9 mouse cellular contexts compared by ENCODE assay signal in the genomic region with DNA sequence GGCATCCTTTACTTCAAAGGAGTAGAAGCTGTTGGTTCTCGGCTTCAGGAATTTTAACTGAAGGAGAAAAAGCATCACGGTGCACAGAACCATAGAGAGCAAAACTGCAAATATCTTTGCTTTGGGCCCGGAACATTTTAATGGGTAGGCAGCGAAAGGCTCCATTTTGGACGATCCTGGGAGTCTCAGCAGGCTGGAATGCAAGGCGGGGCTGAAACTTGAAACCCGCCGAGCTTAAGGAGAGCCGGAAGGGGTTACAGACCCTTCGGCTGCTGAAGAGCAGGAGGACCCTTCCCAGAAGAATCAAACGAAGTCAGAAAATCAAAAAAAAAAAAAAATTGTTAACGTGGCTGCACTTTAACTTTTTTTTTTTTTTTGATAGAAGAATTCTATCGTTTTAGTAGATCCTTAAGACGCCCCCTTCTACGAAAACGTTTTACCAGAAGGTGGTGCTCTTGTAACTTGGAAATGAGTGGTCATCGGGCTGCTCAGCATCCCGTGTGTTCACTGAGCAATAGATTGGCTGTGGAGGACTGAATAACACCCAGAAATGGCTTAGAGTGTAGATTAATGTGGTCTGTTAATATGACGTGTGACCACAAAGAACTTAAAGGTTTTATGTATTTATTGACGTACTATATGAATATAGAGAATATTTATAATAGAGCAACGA. TPM values are rescaled to one million over a fixed set of nuclear protein-coding genes. Genes with fewer than 3 reads are reported as not detected.
DNase-seq lines count a peak whose midpoint lies in the region; ATAC-seq and TF ChIP-seq lines count a peak whose summit lies in the region.
"Had no signal": no experiment of that assay in that cellular context is flagged by ENCODE, and none has a peak within 500 bp of the region (broad histone marks: within the 10 kb centered on the region; RNA-seq: fewer than 3 reads in every experiment).

A gene (minus strand): TSS at position 200 of the 673 bp plus-strand sequence.

- H3K9ac ChIP-seq in MEL (ENCODE audit: control insufficient read depth, low read depth, low read length, poor library complexity, severe bottlenecking): no peak within 1 kb of the TSS
- H3K9ac ChIP-seq in hindbrain, embryonic 13.5 days: peak within 1 kb of the TSS; percentile 65

- H3K9me3 ChIP-seq in MEL (replicated peaks; ENCODE audit: insufficient read depth, low read length): no peaks in the 10 kb centered on the region
- H3K9me3 ChIP-seq in hindbrain, embryonic 13.5 days: no peaks in the 10 kb centered on the region

- H3K4me1 ChIP-seq in MEL (ENCODE audit: control insufficient read depth in 1 of 2, insufficient read depth in 2 of 2, low read length in 2 of 2): no peaks in the 10 kb centered on the region
- H3K4me1 ChIP-seq in bone marrow, adult 2 months (ENCODE audit: control insufficient read depth, insufficient read depth, low read length): no peaks in the 10 kb centered on the region
- peaks cover 6% of the 10 kb centered on the region; the same call in 1 of the 2 replicates for H3K4me1 ChIP-seq in hindbrain, embryonic 13.5 days (replicated peaks)

- no peak for TF ChIP-seq EP300 in MEL (IDR thresholded peaks at IDR 0.05; ENCODE audit: low read depth in 1 of 2, low read length in 2 of 2)

- WGBS in bone marrow, adult 2 months: 8% methylated on average over 21 of the region's 21 CpGs
- 6% methylated on average over 21 of the region's 21 CpGs for WGBS in hindbrain, embryonic 13.5 days

- H3K4me3 ChIP-seq in MEL (ENCODE audit: control insufficient read depth in 1 of 2, insufficient read depth in 1 of 2, low read depth in 2 of 2, low read length in 2 of 2): no peak within 1 kb of the TSS
- H3K4me3 ChIP-seq in bone marrow, adult 2 months (replicated peaks; ENCODE audit: control insufficient read depth, low read depth, low read length): no peak within 1 kb of the TSS
- peak within 1 kb of the TSS; percentile 47 for H3K4me3 ChIP-seq in hindbrain, embryonic 13.5 days

- H3K36me3 ChIP-seq in MEL (ENCODE audit: control insufficient read depth in 1 of 2, insufficient read depth in 2 of 2, low read length in 2 of 2): no peaks in the 10 kb centered on the region
- no peaks in the 10 kb centered on the region; the same call in 1 of the 2 replicates for H3K36me3 ChIP-seq in hindbrain, embryonic 13.5 days

- H3K27ac ChIP-seq in MEL (ENCODE audit: control insufficient read depth, low read depth, low read length): no peak within 1 kb of the TSS
- no peak within 1 kb of the TSS for H3K27ac ChIP-seq in bone marrow, adult 2 months (ENCODE audit: control insufficient read depth, insufficient read depth, low read depth, low read length, poor library complexity)
- no peak within 1 kb of the TSS for H3K27ac ChIP-seq in hindbrain, embryonic 13.5 days
- H3K27ac ChIP-seq: macrophage had no signal

- ATAC-seq in hindbrain, embryonic 13.5 days (ENCODE audit: low FRiP score): peak; percentile 87
- no peak for ATAC-seq in erythroid progenitor cell, adult 5-6 weeks (replicated peaks; ENCODE audit: low FRiP score, poor library complexity, severe bottlenecking)

- peak in 2 of 3 experiments; percentile 30 to 51; a peak in 3 of 6 replicates for TF ChIP-seq CTCF in MEL (IDR thresholded peaks at IDR 0.05 in 2 of 3, conservative IDR thresholded peaks at IDR 0.05 in 1 of 3; ENCODE audit: control insufficient read depth in 1 of 3, insufficient read depth in 1 of 3, low read depth in 2 of 3, low read length in 3 of 3, poor library complexity in 1 of 3, severe bottlenecking in 1 of 3)
- no peak for TF ChIP-seq CTCF in bone marrow, adult 2 months (IDR thresholded peaks at IDR 0.05; ENCODE audit: control insufficient read depth, insufficient read depth, low read length)

- no peak for TF ChIP-seq POLR2A in MEL (IDR thresholded peaks at IDR 0.05; ENCODE audit: control insufficient read depth in 1 of 2, insufficient read depth in 1 of 2, low read depth in 1 of 2, low read length in 2 of 2, poor library complexity in 1 of 2)
- no peak for TF ChIP-seq POLR2A in bone marrow, adult 2 months (IDR thresholded peaks at IDR 0.05; ENCODE audit: borderline replicate concordance, control insufficient read depth, low read depth, low read length)

- H3K27me3 ChIP-seq in MEL (ENCODE audit: control insufficient read depth in 1 of 2, insufficient read depth in 2 of 2, low read length in 2 of 2): peaks cover 5 to 9% of the 10 kb centered on the region in 2 experiments
- 0 out of 2 replicates have a peak, but pooled peaks cover 9% of the 10 kb centered on the region for H3K27me3 ChIP-seq in hindbrain, embryonic 13.5 days

- H3K4me2 ChIP-seq in hindbrain, embryonic 13.5 days: peak within 1 kb of the TSS; percentile 67

- TF ChIP-seq RAD21 in MEL (IDR thresholded peaks at IDR 0.05; ENCODE audit: low read depth, low read length): peak; percentile 57

- no peaks in the 10 kb centered on the region for H3K79me2 ChIP-seq in MEL (ENCODE audit: control insufficient read depth, insufficient read depth, low read length, poor library complexity)

- DNase-seq in MEL (ENCODE audit: low read depth, low spot score): peak; percentile 34
- DNase-seq in gastrocnemius, adult 18-20 months (ENCODE audit: low spot score): peak; percentile 41
- DNase-seq in left cerebral cortex, adult 9 months (ENCODE audit: low spot score in 2 of 2): peak; percentile 25 to 50
- DNase-seq in lung, postnatal 4 days: peak; percentile 71 to 75
- peak; percentile 51 for DNase-seq in right cerebral cortex, adult 18-20 months

TF ChIP-seq in MEL, 35 proteins besides CTCF, POLR2A, EP300 and RAD21:
- TF ChIP-seq NRF1 (IDR thresholded peaks at IDR 0.05; ENCODE audit: insufficient read depth, low read depth, low read length, poor library complexity, severe bottlenecking) (no peak), SIN3A (IDR thresholded peaks at IDR 0.05; ENCODE audit: low read length) (no peak), USF1 (IDR thresholded peaks at IDR 0.05; ENCODE audit: low read depth, low read length) (no peak), NELFE (IDR thresholded peaks at IDR 0.05; ENCODE audit: low read depth, low read length) (no peak), ZMIZ1 (IDR thresholded peaks at IDR 0.05; ENCODE audit: low read depth, low read length) (no peak), ZC3H11A (IDR thresholded peaks at IDR 0.05; ENCODE audit: low read depth, low read length) (peak; percentile 19; the same call in 1 of the 2 replicates), HCFC1 (IDR thresholded peaks at IDR 0.05; ENCODE audit: low read depth, low read length) (no peak), MYB (IDR thresholded peaks at IDR 0.05; ENCODE audit: low read depth, low read length) (no peak), CHD2 (IDR thresholded peaks at IDR 0.05; ENCODE audit: low read length) (no peak), ELF1 (IDR thresholded peaks at IDR 0.05; ENCODE audit: low read depth, low read length) (no peak), RCOR1 (IDR thresholded peaks at IDR 0.05; ENCODE audit: low read depth, low read length) (no peak), ZNF384 (IDR thresholded peaks at IDR 0.05; ENCODE audit: low read depth, low read length) (peak; percentile 23; the same call in 1 of the 2 replicates), BHLHE40 (IDR thresholded peaks at IDR 0.05; ENCODE audit: borderline replicate concordance, low read depth, low read length) (no peak), SMC3 (IDR thresholded peaks at IDR 0.05; ENCODE audit: low read depth, low read length) (peak; percentile 52)

RNA-seq across cellular contexts. Expression of the gene that starts here (rescaled TPM):
- not detected in 2 replicates for total RNA-seq in MEL (2012; rRNA removed)
- not detected for polyA plus RNA-seq in MEL (2012; ENCODE audit: insufficient read depth in 1 of 2, insufficient read length in 2 of 2, low read depth in 1 of 2, low replicate concordance in 2 of 2, missing spikeins in 1 of 2)
- 4.6 and 23.8 TPM in 2 replicates for polyA plus RNA-seq in bone marrow, adult 2 months (2011; ENCODE audit: insufficient read depth, insufficient read length, low replicate concordance, missing spikeins)
- 1 to 10 TPM; 4.2 to 4.9 TPM for total RNA-seq in gastrocnemius, adult 18-20 months (2021)
- 78.5 and 78.6 TPM in 2 replicates for polyA plus RNA-seq in hindbrain, embryonic 13.5 days (2015; fragmentation: Nextera tagmentation; extraction: Ambion mirVana)
- total RNA-seq in erythroid progenitor cell, adult 5-6 weeks (2015; ENCODE audit: low replicate concordance): 5.4 TPM in 1 of 2 replicates, not detected in the other
- 3.9 TPM in 1 of 2 replicates, not detected in the other for total RNA-seq in erythroid progenitor cell, adult 5-6 weeks (2017; ENCODE audit: low replicate concordance)
- polyA plus RNA-seq: macrophage had no signal

Comparison
In these comparisons a context has a peak if more than half of its experiments do, and no peak if none do; other contexts are left out.
1. Peak in DNase-seq in MEL; RNA of the gene not detected or under 1 TPM.